Mouse (Mus musculus) liver, embryonic 14.5 days (tissue): ENCODE data around the gene Wnt7b. TPM values are rescaled to one million over a fixed set of nuclear protein-coding genes. Genes with fewer than 3 reads are reported as not detected.

Experiments used
- ATAC-seq: fragments of 200-750 bp; cut with Nextera tagmentation; 2 replicates; pipeline ENCODE4 v1.8.0; 2017; ENCODE audit warnings: moderate number of reproducible peaks, mild to moderate bottlenecking, moderate library complexity; ENCODE audit not compliant: insufficient read depth
- DNase-seq, 3 experiments: peaks; one replicate each; pipeline ENCODE4 v3.0.0-alpha.2; 2012 to 2013; ENCODE audit warnings: low read depth in 3 of 3, low spot score in 3 of 3
- H3K27ac ChIP-seq: fragments of 300-500 bp; sonication (generic); 2 replicates; pipeline ENCODE4 v1.5.1; 2014; ENCODE audit warnings: moderate library complexity, mild to moderate bottlenecking, control low read depth, inconsistent platforms
- H3K27me3 ChIP-seq: fragments of 300-500 bp; sonication (generic); 2 replicates; pipeline ENCODE4 v1.6.1; 2014; ENCODE audit warnings: mild to moderate bottlenecking, low read length, moderate library complexity; ENCODE audit not compliant: control insufficient read depth, insufficient read depth
- H3K36me3 ChIP-seq: fragments of 300-500 bp; sonication (generic); replicated peaks from 2 replicates; pipeline ENCODE4 v1.6.1; 2014; ENCODE audit warnings: low read depth; ENCODE audit not compliant: control insufficient read depth, insufficient read depth
- H3K4me1 ChIP-seq, 2 experiments: fragments of 200-500 bp in 1 of 2; fragments of 300-500 bp in 1 of 2; sonication (generic) in 1 of 2; replicated peaks; 2 replicates each; pipeline ENCODE4 v1.6.1; 2012 to 2014; ENCODE audit warnings: antibody characterized with exemption in 1 of 2, inconsistent platforms in 1 of 2, low read length in 1 of 2; ENCODE audit not compliant: control insufficient read depth in 2 of 2, insufficient read depth in 2 of 2
- H3K4me2 ChIP-seq: fragments of 300-500 bp; sonication (generic); 2 replicates; pipeline ENCODE4 v1.6.1; 2014; ENCODE audit warnings: low read depth, mild to moderate bottlenecking, control low read depth, moderate library complexity
- H3K4me3 ChIP-seq, 2 experiments: fragments of 200-500 bp in 1 of 2; fragments of 300-500 bp in 1 of 2; sonication (generic) in 1 of 2; 2 replicates each; pipeline ENCODE4 v1.5.1; 2012 to 2014; ENCODE audit warnings: low read depth in 2 of 2, low read length in 2 of 2, mild to moderate bottlenecking in 2 of 2, control low read depth in 1 of 2, inconsistent platforms in 1 of 2, moderate library complexity in 1 of 2; ENCODE audit not compliant: insufficient read depth in 1 of 2
- H3K9ac ChIP-seq: fragments of 300-500 bp; sonication (generic); replicated peaks from 2 replicates; pipeline ENCODE4 v1.6.1; 2014; ENCODE audit warnings: mild to moderate bottlenecking, control low read depth, moderate library complexity
- H3K9me3 ChIP-seq: fragments of 300-500 bp; sonication (generic); 2 replicates; pipeline ENCODE4 v1.6.1; 2016; ENCODE audit warnings: low read length, mixed read lengths; ENCODE audit not compliant: control insufficient read depth
- CTCF ChIP-seq: IDR thresholded peaks from 2 replicates; pipeline ENCODE4 v1.5.1; 2016; ENCODE audit warnings: antibody characterized with exemption, low read depth, control low read depth
- EP300 ChIP-seq: IDR thresholded peaks from 2 replicates; pipeline ENCODE4 v1.6.1; 2016; ENCODE audit warnings: antibody characterized with exemption, low read depth
- WGBS: fragments of 180-500 bp; shearing (Covaris S2); extraction: QIAGEN DNeasy Blood & Tissue Kit; methylation state at CpG from one replicate; pipeline ENCODE4 v1.1.7; 2014; ENCODE audit not compliant: insufficient replicate concordance; 5-methylcytosine and 5-hydroxymethylcytosine counted together
- polyA plus RNA-seq, 2 experiments: library from polyadenylated mRNA; depleted of rRNA in 1 of 2; stranded (reverse) in 1 of 2; unstranded in 1 of 2; fragments of >200 nt; fragmentation: Nextera tagmentation in 1 of 2; extraction: Ambion mirVana in 1 of 2; gene quantifications; 2 replicates each; pipeline versions ENCODE4 v1.2.1 to v1.2.3; 2012 to 2014

Gene Wnt7b
- polyA plus RNA-seq, 2 experiments = 0.03 to 0.08 TPM

DNA sequence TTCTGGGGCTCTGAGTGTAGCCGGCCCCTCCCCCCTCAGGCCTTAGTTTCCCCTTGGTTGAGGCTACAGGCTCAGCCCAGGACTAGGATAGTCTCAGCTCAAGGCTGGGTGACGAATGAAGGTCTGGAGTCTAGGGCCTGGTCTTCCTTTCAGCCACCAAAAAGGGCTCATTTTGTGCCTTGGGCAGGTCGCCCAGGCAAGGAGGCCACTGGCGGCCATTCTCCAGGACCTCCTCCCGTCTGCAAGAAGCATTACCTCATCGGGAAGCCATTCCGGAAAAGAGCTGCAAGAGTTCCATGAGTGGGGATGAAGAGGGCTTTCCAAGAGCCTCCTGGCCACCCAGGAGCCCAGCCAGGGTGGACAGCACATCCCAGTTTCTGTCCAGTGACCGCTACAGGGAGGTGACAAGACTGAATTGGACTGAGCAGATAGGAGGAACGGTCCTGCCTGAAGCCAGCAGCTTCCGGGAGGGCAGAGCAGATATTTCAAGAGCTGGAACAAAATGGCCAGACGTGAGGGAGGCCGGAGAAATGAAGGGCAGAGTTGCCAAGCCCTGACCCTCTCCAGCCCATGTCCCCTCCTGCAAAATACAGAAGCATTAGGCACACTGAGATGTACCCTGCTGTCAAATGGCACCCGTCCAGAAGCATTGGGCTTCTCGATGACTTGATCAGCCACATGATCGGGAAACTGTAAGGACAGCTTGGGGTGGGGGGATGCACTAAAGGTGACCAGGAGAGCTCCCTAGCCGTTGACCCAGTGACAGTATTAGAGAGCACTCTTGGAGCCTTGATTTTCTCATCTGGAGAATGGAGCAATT, 29.6 kb upstream of the Wnt7b start:
- WGBS = 57% methylated on average over 16 of the region's 16 CpGs
- H3K4me1 ChIP-seq = no peaks in the 10 kb centered on the region
- H3K27ac ChIP-seq = no peak overlapping the region
- no peaks in the 10 kb centered on the region for H3K9me3 ChIP-seq
- no peak overlapping the region for H3K4me3 ChIP-seq
- H3K36me3 ChIP-seq = no peaks in the 10 kb centered on the region
- H3K9ac ChIP-seq = no peak overlapping the region
- DNase-seq = no peak
- no peak for ATAC-seq
- H3K4me2 ChIP-seq = no peak overlapping the region
- peaks cover 3% of the 10 kb centered on the region for H3K27me3 ChIP-seq
- TF ChIP-seq EP300 = no peak
- no peak for TF ChIP-seq CTCF

DNA sequence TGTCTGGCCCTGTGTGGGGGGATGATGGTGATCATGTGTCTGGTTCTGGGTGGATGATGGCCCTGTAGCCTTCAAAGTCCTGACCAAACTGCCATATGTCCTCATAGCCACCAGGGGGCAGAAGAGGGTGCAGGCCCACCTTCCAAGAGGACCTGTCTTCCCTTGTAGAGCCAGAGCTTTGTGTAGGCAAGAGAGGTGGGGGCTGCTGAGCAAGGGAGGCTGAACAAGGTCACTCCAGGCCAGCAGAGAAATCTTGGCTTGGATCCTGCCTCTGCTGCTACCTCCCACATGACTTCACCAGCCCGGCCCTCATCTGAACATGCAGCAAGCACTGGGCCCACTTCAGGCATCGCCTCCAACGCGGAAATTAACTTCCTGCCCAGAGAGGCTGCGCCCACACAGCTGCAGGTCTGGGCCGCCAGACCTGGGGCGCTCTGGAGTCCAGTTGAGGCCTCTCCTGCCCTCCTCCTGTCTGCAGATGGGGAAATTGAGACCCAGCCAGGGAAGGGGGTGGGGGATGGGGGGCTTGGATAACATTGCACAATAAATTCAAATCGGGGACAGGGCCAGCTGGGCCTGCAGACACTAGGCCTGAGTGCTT, 28.4 kb upstream of the Wnt7b start:
- WGBS = 37% methylated on average over 8 of the region's 8 CpGs
- H3K4me2 ChIP-seq = no peak overlapping the region
- TF ChIP-seq CTCF (peak; percentile 95), EP300 (no peak)
- no peaks in the 10 kb centered on the region for H3K4me1 ChIP-seq
- no peak overlapping the region for H3K27ac ChIP-seq
- H3K27me3 ChIP-seq = peaks cover 3% of the 10 kb centered on the region
- no peaks in the 10 kb centered on the region for H3K36me3 ChIP-seq
- no peak overlapping the region for H3K9ac ChIP-seq
- no peaks in the 10 kb centered on the region for H3K9me3 ChIP-seq
- H3K4me3 ChIP-seq = no peak overlapping the region
- peak; percentile 22 to 25 (median 22) for DNase-seq
- ATAC-seq = peak; percentile 31; the same call in 1 of the 2 replicates

DNA sequence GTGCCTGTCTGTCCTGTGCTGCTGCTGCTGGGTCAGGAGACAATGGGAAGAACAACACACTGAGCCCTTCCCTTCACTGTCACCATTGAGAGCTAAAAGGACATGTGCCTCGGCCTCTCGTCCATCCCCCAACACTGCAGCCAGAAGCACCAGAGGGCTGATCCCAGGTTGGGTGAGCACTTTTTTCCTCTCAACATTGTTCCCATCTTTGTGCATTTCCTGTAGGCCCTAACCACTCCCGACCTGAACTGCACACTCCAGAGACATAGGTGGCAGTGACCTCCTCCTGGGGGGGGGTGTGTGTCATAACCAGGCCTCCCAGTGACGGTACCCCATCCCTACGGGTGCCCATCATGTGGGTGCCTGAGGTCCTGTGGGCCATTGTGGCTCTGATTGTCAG, 27.8 kb upstream of the Wnt7b start:
- 41% methylated on average over 5 of the region's 5 CpGs for WGBS
- DNase-seq = no peak

DNA sequence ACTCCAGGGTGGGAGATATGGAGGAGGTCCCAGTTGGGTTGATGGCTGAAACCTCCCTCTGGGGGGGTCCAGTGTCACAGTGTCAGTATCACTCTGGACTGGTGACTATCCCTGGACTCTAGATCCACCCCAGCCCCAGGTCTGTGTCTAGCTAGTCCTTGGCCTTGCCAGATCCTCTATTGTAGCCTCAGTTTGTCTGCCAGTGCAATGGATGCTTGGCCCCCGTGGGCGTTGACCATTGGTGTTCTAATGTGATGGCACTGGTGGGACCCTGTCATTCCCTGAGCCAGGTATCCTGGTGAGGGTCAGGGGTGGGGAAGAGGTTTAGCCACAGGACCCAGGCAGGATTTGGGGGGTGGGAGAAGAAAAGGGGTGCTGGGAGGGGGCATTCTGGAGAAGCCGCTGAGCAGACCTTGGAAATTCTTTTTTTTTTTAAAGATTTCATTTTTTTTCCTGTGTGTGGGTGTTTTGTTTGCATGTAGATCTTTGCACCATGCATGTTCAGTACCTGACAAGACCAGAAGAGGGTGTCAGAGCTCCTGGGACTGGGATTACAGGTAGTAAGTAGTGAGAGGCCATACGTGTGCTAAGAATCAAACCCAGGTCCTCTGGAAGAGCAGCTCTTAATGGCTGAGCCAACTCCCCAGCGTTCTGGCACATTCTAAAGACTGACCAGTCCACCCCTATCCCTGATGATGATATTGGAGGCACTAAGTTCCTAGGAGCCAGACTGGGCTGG, 27.2 kb upstream of the Wnt7b start:
- Histone ChIP-seq H3K9me3 (no peaks in the 10 kb centered on the region), H3K4me3 (no peak overlapping the region), H3K27me3 (no peaks in the 10 kb centered on the region), H3K4me1 (no peaks in the 10 kb centered on the region), H3K27ac (no peak overlapping the region), H3K36me3 (no peaks in the 10 kb centered on the region), H3K9ac (no peak overlapping the region), H3K4me2 (no peak overlapping the region)
- DNase-seq (no peak), ATAC-seq (no peak)
- no peak for TF ChIP-seq EP300
- 0 out of 2 replicates have a peak, but pooled peaks have one; percentile 3 for TF ChIP-seq CTCF
- 61% methylated on average over 5 of the region's 5 CpGs for WGBS

More for the DNA sequence above, 27.8 kb upstream of the Wnt7b start:
- Histone ChIP-seq H3K4me1 (no peaks in the 10 kb centered on the region), H3K4me2 (no peak overlapping the region), H3K27ac (no peak overlapping the region), H3K36me3 (no peaks in the 10 kb centered on the region), H3K27me3 (no peaks in the 10 kb centered on the region), H3K9ac (no peak overlapping the region), H3K4me3 (no peak overlapping the region), H3K9me3 (no peaks in the 10 kb centered on the region)
- ATAC-seq = no peak
- TF ChIP-seq EP300 (no peak), CTCF (no peak)
